Mouse (Mus musculus) lung, embryonic 15.5 days (tissue): ENCODE results near the gene Slbp. TPM values are rescaled to one million over a fixed set of nuclear protein-coding genes. Genes with fewer than 3 reads are reported as not detected.

Source experiments
- ATAC-seq: fragments of 200-750 bp; cut with Nextera tagmentation; 2 replicates; pipeline ENCODE4 v1.8.0; 2017; ENCODE audit warnings: moderate number of reproducible peaks, borderline replicate concordance; ENCODE audit not compliant: low FRiP score, low TSS enrichment; ENCODE audit errors: extremely low read depth
- H3K27ac ChIP-seq: fragments of 300-500 bp; sonication (generic); 2 replicates; pipeline ENCODE4 v1.5.1; 2015; ENCODE audit warnings: moderate library complexity, mild to moderate bottlenecking, inconsistent platforms
- H3K27me3 ChIP-seq: fragments of 300-500 bp; sonication (generic); 2 replicates; pipeline ENCODE4 v1.6.1; 2015; ENCODE audit warnings: inconsistent platforms
- H3K36me3 ChIP-seq: fragments of 300-500 bp; sonication (generic); 2 replicates; pipeline ENCODE4 v1.6.1; 2015; ENCODE audit warnings: inconsistent platforms
- H3K4me1 ChIP-seq: fragments of 300-500 bp; sonication (generic); 2 replicates; pipeline ENCODE4 v1.6.1; 2015; ENCODE audit warnings: inconsistent platforms
- H3K4me2 ChIP-seq: fragments of 300-500 bp; sonication (generic); 2 replicates; pipeline ENCODE4 v1.6.1; 2015; ENCODE audit warnings: inconsistent platforms, mild to moderate bottlenecking, moderate library complexity
- H3K4me3 ChIP-seq: fragments of 300-500 bp; sonication (generic); 2 replicates; pipeline ENCODE4 v1.5.1; 2015; ENCODE audit warnings: mild to moderate bottlenecking, inconsistent platforms
- H3K9ac ChIP-seq: fragments of 300-500 bp; sonication (generic); 2 replicates; pipeline ENCODE4 v1.6.1; 2015; ENCODE audit warnings: inconsistent platforms
- H3K9me3 ChIP-seq: fragments of 300-500 bp; sonication (generic); 2 replicates; pipeline ENCODE4 v1.6.1; 2016; ENCODE audit warnings: inconsistent platforms
- WGBS: fragments of 180-500 bp; shearing (Covaris S2); methylation state at CpG from one replicate; pipeline ENCODE4 v1.1.7; 2015; 5-methylcytosine and 5-hydroxymethylcytosine counted together
- polyA plus RNA-seq: library from polyadenylated mRNA; unstranded; fragments of >200 nt; fragmentation: Nextera tagmentation; extraction: Ambion mirVana; gene quantifications from 2 replicates; pipeline ENCODE4 v1.2.1, GENCODE M21; 2015

Gene Slbp
- polyA plus RNA-seq, 1 experiment from 2014 or later = 284 TPM

GRCm38 (mm10) chr5:33651017-33651416 lies 1.4 kb downstream of the Slbp start:
- WGBS = 2% methylated on average over 2 of the region's 2 CpGs
- ATAC-seq = no peak
- Histone ChIP-seq H3K9ac (peak overlapping the region; percentile 88), H3K4me3 (peak overlapping the region; percentile 90), H3K27ac (peak overlapping the region; percentile 96; the same call in 1 of the 2 replicates), H3K9me3 (no peaks in the 10 kb centered on the region), H3K36me3 (peaks cover 61% of the 10 kb centered on the region), H3K27me3 (no peaks in the 10 kb centered on the region), H3K4me2 (peak overlapping the region; percentile 57), H3K4me1 (peaks cover 27% of the 10 kb centered on the region)

GRCm38 (mm10) chr5:33640652-33641051 lies 11.7 kb downstream of the Slbp start:
- 34% methylated on average over 3 of the region's 3 CpGs for WGBS
- no peaks in the 10 kb centered on the region for H3K27me3 ChIP-seq
- H3K4me3 ChIP-seq = no peak overlapping the region

GRCm38 (mm10) chr5:33638826-33639225 lies 13.5 kb downstream of the Slbp start:
- Histone ChIP-seq H3K36me3 (peaks cover 59% of the 10 kb centered on the region), H3K4me3 (no peak overlapping the region), H3K27me3 (no peaks in the 10 kb centered on the region), H3K4me1 (no peaks in the 10 kb centered on the region), H3K9me3 (no peaks in the 10 kb centered on the region), H3K27ac (0 out of 2 replicates have a peak overlapping the region, but pooled peaks have one; percentile 21), H3K9ac (no peak overlapping the region), H3K4me2 (no peak overlapping the region)
- no peak for ATAC-seq
- 50% methylated on average over 4 of the region's 4 CpGs for WGBS

More at GRCm38 (mm10) chr5:33640652-33641051, 11.7 kb downstream of the Slbp start:
- Histone ChIP-seq H3K27ac (no peak overlapping the region), H3K4me1 (no peaks in the 10 kb centered on the region), H3K36me3 (peaks cover 74% of the 10 kb centered on the region), H3K4me2 (no peak overlapping the region), H3K9ac (no peak overlapping the region), H3K9me3 (no peaks in the 10 kb centered on the region)
- ATAC-seq = no peak

- Histone ChIP-seq H3K4me3 (no peak overlapping the region), H3K27ac (no peak overlapping the region), H3K4me1 (no peaks in the 10 kb centered on the region), H3K36me3 (peaks cover 48% of the 10 kb centered on the region), H3K9me3 (no peaks in the 10 kb centered on the region), H3K9ac (no peak overlapping the region), H3K27me3 (no peaks in the 10 kb centered on the region), H3K4me2 (no peak overlapping the region)
- WGBS = 73% methylated on average over 3 of the region's 3 CpGs
- ATAC-seq = no peak
Observed at GRCm38 (mm10) chr5:33637606-33638350, 14.6 kb downstream of the Slbp start.

GRCm38 (mm10) chr5:33635361-33635760 lies 17.0 kb downstream of the Slbp start:
- Histone ChIP-seq H3K4me3 (no peak overlapping the region), H3K4me1 (peaks cover 3% of the 10 kb centered on the region)
- WGBS = 92% methylated on average over 3 of the region's 3 CpGs

GRCm38 (mm10) chr5:33632526-33632925 lies 19.8 kb downstream of the Slbp start:
- no peak for ATAC-seq
- peaks cover 15% of the 10 kb centered on the region for H3K4me1 ChIP-seq
- H3K9me3 ChIP-seq = no peaks in the 10 kb centered on the region
- WGBS = 86% methylated on average over 1 of the region's 1 CpGs
- H3K4me2 ChIP-seq = no peak overlapping the region
- H3K4me3 ChIP-seq = no peak overlapping the region
- H3K27ac ChIP-seq = no peak overlapping the region
- H3K27me3 ChIP-seq = no peaks in the 10 kb centered on the region
- peaks cover 7% of the 10 kb centered on the region; the same call in 1 of the 2 replicates for H3K36me3 ChIP-seq
- H3K9ac ChIP-seq = no peak overlapping the region

More at GRCm38 (mm10) chr5:33635361-33635760, 17.0 kb downstream of the Slbp start:
- no peaks in the 10 kb centered on the region for H3K9me3 ChIP-seq
- no peak for ATAC-seq
- peaks cover 27% of the 10 kb centered on the region; the same call in 1 of the 2 replicates for H3K36me3 ChIP-seq
- no peak overlapping the region for H3K4me2 ChIP-seq
- no peaks in the 10 kb centered on the region for H3K27me3 ChIP-seq
- H3K9ac ChIP-seq = no peak overlapping the region
- no peak overlapping the region for H3K27ac ChIP-seq

- Histone ChIP-seq H3K4me3 (peak overlapping the region; percentile 92), H3K9ac (no peak overlapping the region; the same call in 1 of the 2 replicates), H3K4me1 (peaks cover 15% of the 10 kb centered on the region), H3K4me2 (peak overlapping the region; percentile 86), H3K27me3 (no peaks in the 10 kb centered on the region), H3K9me3 (no peaks in the 10 kb centered on the region), H3K36me3 (no peaks in the 10 kb centered on the region), H3K27ac (no peak overlapping the region; the same call in 1 of the 2 replicates)
- no peak for ATAC-seq
- WGBS = 54% methylated on average over 4 of the region's 4 CpGs
Observed at GRCm38 (mm10) chr5:33630615-33631014, 21.8 kb downstream of the Slbp start.

- no peaks in the 10 kb centered on the region for H3K27me3 ChIP-seq
- no peaks in the 10 kb centered on the region for H3K36me3 ChIP-seq
- peaks cover 15% of the 10 kb centered on the region for H3K4me1 ChIP-seq
- H3K9ac ChIP-seq = peak overlapping the region; percentile 41
- H3K9me3 ChIP-seq = no peaks in the 10 kb centered on the region
- peak overlapping the region; percentile 86 for H3K4me2 ChIP-seq
- peak overlapping the region; percentile 92 for H3K4me3 ChIP-seq
- ATAC-seq = peak; percentile 33; the same call in 1 of the 2 replicates
- peak overlapping the region; percentile 26 for H3K27ac ChIP-seq
- 2% methylated on average over 9 of the region's 9 CpGs for WGBS
Observed at GRCm38 (mm10) chr5:33630061-33630460, 22.3 kb downstream of the Slbp start.

- Histone ChIP-seq H3K27me3 (no peaks in the 10 kb centered on the region), H3K9ac (peak within 1 kb of the TSS; percentile 86), H3K4me1 (peaks cover 15% of the 10 kb centered on the region), H3K27ac (peak within 1 kb of the TSS; percentile 93), H3K4me2 (peak within 1 kb of the TSS; percentile 86), H3K9me3 (no peaks in the 10 kb centered on the region), H3K36me3 (no peaks in the 10 kb centered on the region), H3K4me3 (peak within 1 kb of the TSS; percentile 92)
- WGBS = under 1% methylated on average over 98 of the region's 99 CpGs
- peak; percentile 97 for ATAC-seq
Observed at GRCm38 (mm10) chr5:33629301-33629987, 22.9 kb downstream of the Slbp start, which contains the start of the genes Fam53a and Gm9903. TSS of gene Fam53a (minus strand) at chr5:33629635. TSS of gene Gm9903 (plus strand) at chr5:33629925.

GRCm38 (mm10) chr5:33628820-33629300 lies 23.5 kb downstream of the Slbp start:
- Histone ChIP-seq H3K9ac (peak overlapping the region; percentile 86), H3K36me3 (no peaks in the 10 kb centered on the region), H3K4me1 (peaks cover 15% of the 10 kb centered on the region), H3K27me3 (no peaks in the 10 kb centered on the region), H3K9me3 (no peaks in the 10 kb centered on the region), H3K4me2 (peak overlapping the region; percentile 86), H3K4me3 (peak overlapping the region; percentile 92), H3K27ac (peak overlapping the region; percentile 93)
- ATAC-seq = peak; percentile 31; the same call in 1 of the 2 replicates
- under 1% methylated on average over 24 of the region's 24 CpGs for WGBS

- Histone ChIP-seq H3K9me3 (no peaks in the 10 kb centered on the region), H3K4me3 (peak overlapping the region; percentile 92), H3K4me1 (peaks cover 15% of the 10 kb centered on the region), H3K4me2 (peak overlapping the region; percentile 86), H3K27ac (no peak overlapping the region), H3K9ac (no peak overlapping the region; the same call in 1 of the 2 replicates), H3K36me3 (no peaks in the 10 kb centered on the region), H3K27me3 (no peaks in the 10 kb centered on the region)
- WGBS = 17% methylated on average over 4 of the region's 4 CpGs
- no peak for ATAC-seq
Observed at GRCm38 (mm10) chr5:33627968-33628367, 24.4 kb downstream of the Slbp start.
